15 mouse cellular contexts compared by ENCODE assay signal in genomic region chr13:44061721-44062300, GRCm38 (mm10).
DNase-seq lines count a peak whose midpoint lies in the region; ATAC-seq and TF ChIP-seq lines count a peak whose summit lies in the region.
"Had no signal": no experiment of that assay in that cellular context is flagged by ENCODE, and none has a peak within 500 bp of the region (broad histone marks: within the 10 kb centered on the region; RNA-seq: fewer than 3 reads in every experiment).

No protein-coding gene starts in this region.

- WGBS in kidney, embryonic 15.5 days = 31% methylated on average over 7 of the region's 7 CpGs
- WGBS in lung, embryonic 16.5 days = 22% methylated on average over 7 of the region's 7 CpGs

- no peak overlapping the region for H3K4me2 ChIP-seq in kidney, embryonic 15.5 days
- peak overlapping the region; percentile 16; the same call in 1 of the 2 replicates for H3K4me2 ChIP-seq in lung, embryonic 16.5 days (ENCODE audit: low read depth, low read length)
- H3K4me2 ChIP-seq: embryonic facial prominence, embryonic 12.5 days; forebrain, embryonic 13.5 days; intestine, embryonic 15.5 days; liver, embryonic 15.5 days had no signal

- no peak for DNase-seq in gastrocnemius, adult 2 months
- no peak for DNase-seq in gastrocnemius, postnatal 10 days
- no peak for DNase-seq in kidney, adult 18-20 months
- no peak for DNase-seq in left cerebral cortex, postnatal 36 days (ENCODE audit: low spot score in 2 of 2)
- no peak for DNase-seq in left cerebral cortex, postnatal 10 days (ENCODE audit: extremely low spot score in 1 of 2, low spot score in 2 of 2)
- DNase-seq: gastrocnemius, postnatal 25 days; thymus, adult 18-20 months had no signal

- H3K9ac ChIP-seq in kidney, embryonic 15.5 days = no peak overlapping the region
- H3K9ac ChIP-seq in lung, embryonic 16.5 days (ENCODE audit: low read length) = 0 out of 2 replicates have a peak overlapping the region, but pooled peaks have one; percentile 4
- H3K9ac ChIP-seq: embryonic facial prominence, embryonic 12.5 days; forebrain, embryonic 13.5 days; intestine, embryonic 15.5 days; liver, embryonic 15.5 days had no signal

- ATAC-seq in kidney, embryonic 15.5 days (replicated peaks; ENCODE audit: low FRiP score) = no peak
- peak; percentile 15; the same call in 1 of the 2 replicates for ATAC-seq in lung, embryonic 16.5 days (ENCODE audit: low read depth)
- ATAC-seq: forebrain, embryonic 13.5 days; intestine, embryonic 15.5 days had no signal

- H3K27me3 ChIP-seq in kidney, embryonic 15.5 days = peaks cover 5% of the 10 kb centered on the region; the same call in 1 of the 2 replicates
- H3K27me3 ChIP-seq in lung, embryonic 16.5 days (ENCODE audit: control insufficient read depth, insufficient read depth, low read depth, low read length) = no peaks in the 10 kb centered on the region
- H3K27me3 ChIP-seq: intestine, embryonic 15.5 days; liver, embryonic 15.5 days had no signal

- H3K27ac ChIP-seq in gastrocnemius, adult 2 months = peak overlapping the region; percentile 28; the same call in 1 of the 2 replicates
- H3K27ac ChIP-seq in kidney, embryonic 15.5 days = peak overlapping the region; percentile 29; the same call in 1 of the 2 replicates
- peak overlapping the region; percentile 22 for H3K27ac ChIP-seq in brown adipose tissue, adult 24 weeks (replicated peaks; ENCODE audit: low read depth, low read length)
- H3K27ac ChIP-seq in lung, embryonic 16.5 days (ENCODE audit: low read length) = 0 out of 2 replicates have a peak overlapping the region, but pooled peaks have one; percentile 28
- H3K27ac ChIP-seq: embryonic facial prominence, embryonic 12.5 days; forebrain, embryonic 13.5 days; intestine, embryonic 15.5 days; left cerebral cortex, adult 2 months; liver, embryonic 15.5 days had no signal

- no peaks in the 10 kb centered on the region for H3K9me3 ChIP-seq in kidney, embryonic 15.5 days (replicated peaks)
- no peaks in the 10 kb centered on the region for H3K9me3 ChIP-seq in lung, embryonic 16.5 days (ENCODE audit: control insufficient read depth, low read length)
- H3K9me3 ChIP-seq: embryonic facial prominence, embryonic 12.5 days; forebrain, embryonic 13.5 days; intestine, embryonic 15.5 days; liver, embryonic 15.5 days had no signal

- H3K4me3 ChIP-seq in gastrocnemius, adult 2 months = no peak overlapping the region
- no peak overlapping the region for H3K4me3 ChIP-seq in kidney, embryonic 15.5 days (replicated peaks)
- H3K4me3 ChIP-seq in brown adipose tissue, adult 24 weeks (ENCODE audit: insufficient read depth, low read depth, low read length) = no peak overlapping the region
- H3K4me3 ChIP-seq in lung, embryonic 16.5 days (ENCODE audit: low read length) = no peak overlapping the region
- H3K4me3 ChIP-seq: embryonic facial prominence, embryonic 12.5 days; forebrain, embryonic 13.5 days; intestine, embryonic 15.5 days; left cerebral cortex, adult 2 months; liver, embryonic 15.5 days had no signal

- TF ChIP-seq CTCF in gastrocnemius, adult 2 months (IDR thresholded peaks at IDR 0.05) = no peak

- intact Hi-C loops in gastrocnemius, adult 2 months (cut with DNase I) = no loop called here
- intact Hi-C loops in left cerebral cortex, postnatal 36 days (cut with DNase I) = no loop called here
- intact Hi-C loops in left cerebral cortex, postnatal 10 days (cut with DNase I) = no loop called here

- peaks cover 28% of the 10 kb centered on the region for H3K4me1 ChIP-seq in kidney, embryonic 15.5 days
- peaks cover 31% of the 10 kb centered on the region for H3K4me1 ChIP-seq in brown adipose tissue, adult 24 weeks (ENCODE audit: control insufficient read depth, insufficient read depth, insufficient read length, low read length)
- H3K4me1 ChIP-seq in lung, embryonic 16.5 days (replicated peaks; ENCODE audit: control insufficient read depth, insufficient read depth, low read length) = peaks cover 26% of the 10 kb centered on the region

- no peaks in the 10 kb centered on the region for H3K36me3 ChIP-seq in kidney, embryonic 15.5 days
- no peaks in the 10 kb centered on the region for H3K36me3 ChIP-seq in lung, embryonic 16.5 days (ENCODE audit: control insufficient read depth, insufficient read depth, low read length)
- H3K36me3 ChIP-seq: embryonic facial prominence, embryonic 12.5 days; intestine, embryonic 15.5 days; liver, embryonic 15.5 days had no signal
